Mouse (Mus musculus): Measurements from ENCODE around the gene Gli3.

DNA sequence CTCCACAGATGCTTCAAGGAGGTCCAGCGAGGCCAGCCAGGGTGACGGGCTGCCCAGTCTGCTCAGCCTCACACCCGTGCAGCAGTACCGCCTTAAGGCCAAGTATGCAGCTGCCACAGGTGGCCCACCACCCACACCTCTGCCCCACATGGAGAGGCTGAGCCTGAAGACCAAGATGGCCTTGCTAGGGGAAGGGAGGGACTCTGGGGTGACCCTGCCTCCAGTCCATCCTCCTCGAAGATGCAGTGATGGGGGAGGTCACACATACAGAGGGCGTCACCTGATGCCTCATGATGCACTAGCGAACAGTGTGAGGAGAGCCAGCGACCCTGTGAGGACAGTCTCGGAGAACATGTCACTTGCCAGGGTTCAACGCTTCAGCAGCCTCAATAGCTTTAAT is 261.7 kb downstream of the Gli3 start:
- TF ChIP-seq POLR2A (IDR thresholded peaks at IDR 0.05; ENCODE audit: borderline replicate concordance, extremely low read depth, insufficient read depth, insufficient read length, poor library complexity, severe bottlenecking) (no peak), CTCF (IDR thresholded peaks at IDR 0.05; ENCODE audit: borderline replicate concordance, extremely low read depth, insufficient read depth, insufficient read length) (no peak)
